Mouse (Mus musculus): ENCODE measurements around the gene Slc25a11. TPM values are rescaled to one million over a fixed set of nuclear protein-coding genes. Genes with fewer than 3 reads are reported as not detected.

Gene Slc25a11
- total RNA-seq, 2 experiments from 2014 or later = 438 to 444 TPM

GRCm38 (mm10) chr11:70668771-70669505 lies 21.7 kb upstream of the Slc25a11 start, which contains the start of gene Spag7:
Gene Spag7 (minus strand): TSS chr11:70669416.
- peak; percentile 93 to 94 for DNase-seq
- intact Hi-C loops (cut with DNase I) = no loop called here

DNA sequence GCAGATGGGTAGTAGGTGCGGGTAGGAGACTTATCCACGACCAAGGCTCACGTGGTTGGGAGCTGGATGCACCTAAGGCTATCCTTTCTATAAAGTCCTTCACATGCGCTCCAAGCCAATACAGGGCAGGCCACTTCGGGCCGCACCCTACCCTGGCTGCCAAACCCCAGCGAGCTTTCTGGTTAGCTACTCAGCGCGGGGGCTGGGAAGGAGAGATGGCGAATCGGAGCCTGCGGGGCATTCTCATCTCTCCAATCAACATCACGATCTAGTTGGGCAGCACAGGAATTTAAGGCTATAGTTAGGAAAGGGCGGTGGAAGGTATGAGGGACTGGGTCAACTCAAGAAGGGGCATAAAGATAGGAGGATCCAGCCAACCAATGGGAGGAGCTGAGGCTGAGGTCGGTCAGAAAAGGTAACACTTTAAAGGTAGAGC lies 21.1 kb upstream of the Slc25a11 start:
- DNase-seq = peak; percentile 61 to 67
- intact Hi-C loops (cut with DNase I) = no loop called here

DNA sequence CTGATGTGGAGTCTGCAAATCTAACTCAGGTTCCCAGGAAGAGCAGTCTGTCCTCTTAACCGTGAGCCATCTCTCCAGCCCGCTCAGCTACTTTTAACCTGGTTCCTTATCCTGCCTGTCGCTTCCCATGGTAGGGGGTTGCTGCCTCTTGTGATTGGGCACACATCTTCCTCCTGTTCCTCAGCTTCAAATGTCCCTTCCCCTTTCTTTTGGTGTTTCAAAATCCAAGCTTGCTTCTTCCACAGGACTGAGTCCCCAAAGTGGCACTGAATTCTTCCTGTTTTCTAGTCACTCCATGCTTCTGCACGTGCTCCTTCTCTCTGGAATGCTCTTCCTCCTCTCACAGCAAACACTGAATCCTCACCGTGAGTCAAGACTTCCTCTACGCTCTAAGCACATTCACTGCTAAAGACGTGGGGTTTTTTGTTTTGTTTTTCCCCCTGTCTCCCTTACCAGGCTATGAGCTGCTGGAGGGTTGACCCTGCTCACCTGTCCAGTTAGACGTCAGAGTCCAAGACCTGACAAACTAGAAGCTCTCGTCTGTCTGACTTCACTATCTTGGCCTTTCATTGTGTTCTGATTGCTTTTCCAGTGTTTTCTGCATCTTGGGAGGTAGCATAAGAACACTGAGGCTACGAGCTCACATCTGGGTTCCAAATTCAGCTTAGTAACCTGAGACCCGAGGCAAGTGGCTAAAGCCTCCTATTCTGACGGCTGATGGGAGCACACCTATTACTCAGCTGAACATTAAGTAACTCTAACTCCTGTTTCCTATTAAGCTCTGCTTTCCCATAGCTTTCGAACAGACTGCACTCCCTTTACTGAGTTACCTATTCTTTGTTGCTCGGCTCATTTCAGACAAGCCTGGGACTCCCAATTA lies 20.2 kb upstream of the Slc25a11 start:
- intact Hi-C loops (cut with DNase I) = no loop called here
- no peak for DNase-seq

DNA sequence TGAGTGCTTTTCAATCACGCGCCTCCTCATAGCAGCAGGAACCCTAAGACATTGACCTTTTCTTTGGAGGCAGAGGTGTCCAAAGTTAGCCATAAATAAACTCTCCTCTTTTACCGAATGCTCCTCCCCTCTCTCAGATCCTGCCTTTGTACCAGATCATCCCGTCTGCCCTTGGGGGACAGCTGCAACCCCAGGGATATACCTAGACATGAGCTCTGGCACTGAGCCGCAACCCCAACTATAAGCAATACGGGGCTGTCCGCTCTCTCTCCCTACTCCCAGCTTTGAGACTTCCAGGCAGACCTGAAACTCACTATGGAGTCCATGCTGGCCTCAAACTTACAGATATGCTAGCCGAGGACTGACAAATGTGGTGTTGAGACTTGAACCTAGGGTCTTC lies 19.4 kb upstream of the Slc25a11 start:
- intact Hi-C loops (cut with DNase I) = no loop called here
- DNase-seq = no peak

- DNase-seq = no peak
- intact Hi-C loops (cut with DNase I) = no loop called here
Measured at GRCm38 (mm10) chr11:70664741-70665140, 17.5 kb upstream of the Slc25a11 start.

- intact Hi-C loops (cut with DNase I) = no loop called here
- DNase-seq = peak; percentile 55 to 65
Measured at GRCm38 (mm10) chr11:70663957-70664356, 16.7 kb upstream of the Slc25a11 start.

DNA sequence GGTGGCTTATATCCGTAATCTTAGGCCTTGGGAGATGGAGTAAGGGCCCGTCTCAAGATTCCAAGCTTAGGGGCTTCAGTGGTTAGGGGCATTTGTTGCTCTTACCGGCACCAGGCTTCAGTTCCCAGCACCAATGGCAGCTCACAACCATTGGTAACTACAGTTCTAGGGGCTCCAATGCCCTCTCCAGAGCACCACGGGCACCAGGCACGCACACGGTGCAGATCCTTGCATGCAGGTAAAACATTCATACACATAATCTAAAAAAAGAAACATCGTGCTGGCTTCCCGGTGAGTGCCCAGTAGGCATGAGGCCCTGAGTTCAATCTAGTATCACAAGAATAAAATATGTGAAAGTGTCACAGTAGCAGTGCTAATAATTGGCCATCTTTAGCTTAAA lies 15.8 kb upstream of the Slc25a11 start:
- intact Hi-C loops (cut with DNase I) = no loop called here
- no peak for DNase-seq

- no peak for DNase-seq
- intact Hi-C loops (cut with DNase I) = no loop called here
Measured at GRCm38 (mm10) chr11:70660571-70660970, 13.3 kb upstream of the Slc25a11 start.

DNA sequence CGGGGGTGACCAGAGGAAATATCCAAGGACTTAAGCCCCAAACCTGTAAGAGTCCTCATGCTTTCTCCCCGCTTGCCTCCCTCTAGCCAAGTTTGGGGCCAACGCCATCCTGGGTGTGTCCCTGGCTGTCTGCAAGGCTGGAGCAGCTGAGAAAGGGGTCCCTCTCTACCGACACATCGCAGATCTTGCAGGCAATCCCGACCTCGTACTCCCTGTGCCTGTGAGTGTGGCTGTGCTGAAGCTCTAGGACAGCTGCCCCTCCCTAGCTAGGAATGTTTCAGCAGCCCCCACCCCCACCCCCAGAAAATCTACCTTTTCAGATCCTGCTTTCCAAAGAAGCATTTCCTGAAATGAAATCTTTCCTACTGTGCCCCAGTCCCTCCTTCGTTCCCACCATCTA lies 11.7 kb upstream of the Slc25a11 start:
- no peak for DNase-seq
- intact Hi-C loops (cut with DNase I) = loop anchor here (10.0 kb wide), 1 partner anchor 664 kb away; the partner anchor contains the start of genes Gabarap and Phf23

DNA sequence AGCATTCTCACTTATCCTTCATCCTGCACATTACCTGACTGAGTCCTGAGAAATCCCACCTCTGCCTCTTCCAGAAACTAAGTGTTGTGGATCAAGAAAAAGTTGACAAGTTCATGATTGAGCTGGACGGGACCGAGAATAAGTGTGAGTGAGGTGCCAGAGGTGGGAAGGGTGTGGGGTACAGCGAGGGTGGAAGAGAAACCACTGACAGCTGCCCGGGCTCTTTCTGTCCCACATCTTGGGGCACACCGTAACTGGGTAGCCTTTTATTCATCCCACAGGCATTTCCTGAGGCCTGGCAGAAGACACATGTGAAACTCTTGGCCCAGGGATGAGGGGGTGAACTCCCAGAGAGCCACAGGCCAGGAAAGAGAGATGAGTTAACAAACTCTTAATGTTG lies 11.2 kb upstream of the Slc25a11 start:
- intact Hi-C loops (cut with DNase I) = loop anchor here (10.0 kb wide), 1 partner anchor 664 kb away; the partner anchor contains the start of genes Gabarap and Phf23
- no peak for DNase-seq

- no peak for DNase-seq
- intact Hi-C loops (cut with DNase I) = loop anchor here (10.0 kb wide), 1 partner anchor 663 kb away; the partner anchor contains the start of genes Gabarap and Phf23
Measured at GRCm38 (mm10) chr11:70657991-70658390, 10.7 kb upstream of the Slc25a11 start.

GRCm38 (mm10) chr11:70657573-70657972 lies 10.3 kb upstream of the Slc25a11 start:
- DNase-seq = no peak
- intact Hi-C loops (cut with DNase I) = loop anchor here (10.0 kb wide), 1 partner anchor 663 kb away; the partner anchor contains the start of genes Gabarap and Phf23

- intact Hi-C loops (cut with DNase I) = loop anchor here (10.0 kb wide), 1 partner anchor 662 kb away; the partner anchor contains the start of genes Gabarap and Phf23
- DNase-seq = peak; percentile 65
Measured at GRCm38 (mm10) chr11:70656964-70657363, 9.7 kb upstream of the Slc25a11 start, which contains the start of gene Eno3. Gene Eno3 (plus strand): TSS chr11:70657202.

DNA sequence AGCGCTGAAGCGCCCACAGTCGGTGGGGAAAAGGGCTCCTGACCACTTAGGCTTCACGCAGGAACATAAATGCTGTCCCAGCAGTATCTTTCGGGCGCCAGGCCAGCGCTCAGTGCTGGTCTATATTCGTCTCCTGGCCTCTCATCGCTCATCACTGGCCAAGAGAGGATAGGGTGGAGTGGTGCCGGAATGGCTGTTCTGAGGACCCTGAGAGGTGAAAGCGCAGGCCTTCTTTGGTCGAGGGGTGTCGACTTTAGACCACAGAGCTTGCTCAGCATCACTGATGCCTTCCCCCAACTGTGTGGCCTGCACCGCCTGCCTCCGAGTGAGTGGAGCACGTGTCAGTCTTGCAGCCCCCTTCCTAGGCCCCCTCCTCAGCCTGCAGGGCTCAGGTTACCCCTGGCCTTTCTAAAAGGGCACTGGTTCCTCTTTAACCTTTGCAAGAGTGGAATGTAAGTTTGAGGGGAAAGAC lies 9.2 kb upstream of the Slc25a11 start:
- peak; percentile 79 to 84 for DNase-seq
- intact Hi-C loops (cut with DNase I) = loop anchor here (10.0 kb wide), 1 partner anchor 662 kb away; the partner anchor contains the start of genes Gabarap and Phf23

- intact Hi-C loops (cut with DNase I) = loop anchor here (2.0 to 10.0 kb wide), 2 partner anchors 31 to 661 kb away; partner anchors contain the start of genes Gabarap and Phf23
Measured at GRCm38 (mm10) chr11:70655571-70656455, 8.5 kb upstream of the Slc25a11 start.

DNA sequence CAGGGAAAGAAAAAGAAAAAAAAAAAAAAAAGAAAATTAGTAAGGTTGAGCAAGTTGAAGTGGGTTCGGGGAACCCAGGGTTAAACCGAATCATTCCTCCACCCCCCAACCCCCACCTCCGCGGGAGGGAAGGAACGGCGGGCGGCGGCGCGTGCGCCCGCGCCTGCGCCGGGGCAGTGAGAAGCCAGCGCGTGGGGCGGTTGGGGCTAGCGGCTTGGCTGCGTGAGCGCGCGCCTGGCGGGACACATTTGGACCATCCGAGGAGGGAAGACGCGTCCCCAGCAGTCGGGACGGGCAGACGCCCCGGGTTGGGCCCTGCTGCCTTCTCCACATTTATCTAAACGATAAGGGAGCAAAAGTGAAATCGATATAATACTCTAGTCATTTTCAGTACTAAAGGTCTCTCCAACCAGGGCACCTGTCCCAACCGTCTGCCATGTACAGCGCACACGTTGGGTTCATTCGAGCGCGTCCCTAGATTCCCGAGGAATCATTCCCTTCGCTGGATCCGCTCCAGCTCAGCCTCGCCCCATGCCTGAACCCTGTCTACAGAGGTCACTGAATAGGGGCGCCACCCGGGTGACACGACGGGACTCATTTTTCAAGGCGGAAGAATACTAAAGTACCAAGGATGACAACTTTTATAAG lies 7.8 kb upstream of the Slc25a11 start:
- intact Hi-C loops (cut with DNase I) = loop anchor here (2.0 to 10.0 kb wide), 2 partner anchors 32 to 660 kb away; partner anchors contain the start of genes Gabarap and Phf23

More at GRCm38 (mm10) chr11:70655571-70656455, 8.5 kb upstream of the Slc25a11 start:
- peak; percentile 72 to 76 for DNase-seq

GRCm38 (mm10) chr11:70654198-70654922 lies 7.1 kb upstream of the Slc25a11 start, which contains the start of gene Pfn1:
Gene Pfn1 (minus strand): TSS chr11:70654644.
- intact Hi-C loops (cut with DNase I) = loop anchor here (2.0 to 10.0 kb wide), 2 partner anchors 32 to 660 kb away; partner anchors contain the start of genes Gabarap and Phf23
- DNase-seq = peak; percentile 78 to 83

More for the DNA sequence above, 7.8 kb upstream of the Slc25a11 start:
- peak; percentile 86 to 87 for DNase-seq

All from heart, postnatal 14 days (tissue).